Mouse (Mus musculus) bone marrow, adult 2 months (tissue): ENCODE data around the gene Synpo2l.

Source experiments
- CTCF ChIP-seq: fragments of 200-500 bp; IDR thresholded peaks from 2 replicates; pipeline ENCODE4 v1.5.1; 2011; ENCODE audit warnings: low read length, control low read depth; ENCODE audit not compliant: control insufficient read depth, insufficient read depth
- POLR2A ChIP-seq: fragments of 200-500 bp; IDR thresholded peaks from 2 replicates; pipeline ENCODE4 v1.6.1; 2011; ENCODE audit warnings: low read depth, mild to moderate bottlenecking, control low read depth, low read length, borderline replicate concordance; ENCODE audit not compliant: control insufficient read depth

- TF ChIP-seq CTCF (no peak), POLR2A (no peak)
These were observed 9.3 kb downstream of the Synpo2l start for GRCm38 (mm10) chr14:20658902-20659301.
